Mouse (Mus musculus): Measurements from ENCODE around the gene Yaf2. TPM values are rescaled to one million over a fixed set of nuclear protein-coding genes. Genes with fewer than 3 reads are reported as not detected.
"Not testable (repeated sequence)": the region's sequence is repeated elsewhere in the genome, so short reads cannot be mapped to it uniquely, and the experiment has no call there.

Gene Yaf2
- total RNA-seq, 2 experiments from 2014 or later: 19.4 to 20.2 TPM

GRCm38 (mm10) chr15:93263566-93263965 is 73.2 kb downstream of the Yaf2 start:
- intact Hi-C loops (cut with DNase I): no loop called here
- no peak for DNase-seq (ENCODE audit: low spot score)

GRCm38 (mm10) chr15:93262818-93263217 is 73.9 kb downstream of the Yaf2 start:
- intact Hi-C loops (cut with DNase I): no loop called here
- DNase-seq (ENCODE audit: low spot score): no peak

- DNase-seq (ENCODE audit: low spot score): no peak
- intact Hi-C loops (cut with DNase I): no loop called here
Measured at GRCm38 (mm10) chr15:93262274-93262673, 74.5 kb downstream of the Yaf2 start.

- intact Hi-C loops (cut with DNase I): no loop called here
- DNase-seq (ENCODE audit: low spot score): no peak
Measured at GRCm38 (mm10) chr15:93259933-93260332, 76.8 kb downstream of the Yaf2 start.

- no peak for DNase-seq (ENCODE audit: low spot score)
- intact Hi-C loops (cut with DNase I): no loop called here
Measured at GRCm38 (mm10) chr15:93255295-93255694, 81.4 kb downstream of the Yaf2 start.

GRCm38 (mm10) chr15:93253172-93253571 is 83.6 kb downstream of the Yaf2 start:
- no peak for DNase-seq (ENCODE audit: low spot score)
- intact Hi-C loops (cut with DNase I): no loop called here

- intact Hi-C loops (cut with DNase I): no loop called here
- no peak for DNase-seq (ENCODE audit: low spot score)
Measured at GRCm38 (mm10) chr15:93252396-93252795, 84.3 kb downstream of the Yaf2 start.

- peak; percentile 7 for DNase-seq (ENCODE audit: low spot score)
- intact Hi-C loops (cut with DNase I): no loop called here
Measured at GRCm38 (mm10) chr15:93251553-93252250, 85.0 kb downstream of the Yaf2 start.

- intact Hi-C loops (cut with DNase I): no loop called here
- DNase-seq (ENCODE audit: low spot score): no peak
Measured at GRCm38 (mm10) chr15:93243202-93243601, 93.5 kb downstream of the Yaf2 start.

GRCm38 (mm10) chr15:93236456-93236855 is 100.3 kb downstream of the Yaf2 start:
- DNase-seq (ENCODE audit: low spot score); intact Hi-C loops (cut with DNase I): not testable (repeated sequence)

Other genes starting within 250 kb of the Yaf2 start
- gene Gxylt1, start 61.8 kb downstream of the Yaf2 start, total RNA-seq (2021): 10 to 100 TPM; 10.6 to 11.0 TPM
- 10 to 100 TPM; 85.7 to 87.2 TPM for gene Zcrb1, start 61.4 kb upstream of the Yaf2 start, total RNA-seq (2021)
- 10 to 100 TPM; 19.2 to 22.0 TPM for gene Pphln1, start 61.4 kb upstream of the Yaf2 start, total RNA-seq (2021)